Mouse (Mus musculus): Measurements from ENCODE around the gene Cacybp. TPM values are rescaled to one million over a fixed set of nuclear protein-coding genes. Genes with fewer than 3 reads are reported as not detected.

The Cacybp gene
- polyA plus RNA-seq, 1 experiment: 6.0 TPM

- Histone ChIP-seq H3K27me3 (ENCODE audit: control insufficient read depth, insufficient read depth, low read length) (no peaks in the 10 kb centered on the region), H3K4me3 (ENCODE audit: extremely low read depth, insufficient read depth, insufficient read length) (no peak overlapping the region), H3K4me1 (ENCODE audit: control insufficient read depth, insufficient read depth, insufficient read length) (peaks cover 8% of the 10 kb centered on the region; the same call in 1 of the 2 replicates), H3K27ac (ENCODE audit: insufficient read depth, low read length) (no peak overlapping the region), H3K36me3 (ENCODE audit: control insufficient read depth, insufficient read depth, low read length) (peaks cover 27% of the 10 kb centered on the region)
- WGBS: 93% methylated on average over 2 of the region's 2 CpGs
- TF ChIP-seq POLR2A (IDR thresholded peaks at IDR 0.05; ENCODE audit: low read depth, low read length) (no peak), CTCF (IDR thresholded peaks at IDR 0.05; ENCODE audit: extremely low read depth, insufficient read depth, insufficient read length, insufficient replicate concordance) (no peak)
- no peak for DNase-seq (ENCODE audit: low read depth in 1 of 2, low spot score in 2 of 2)
Observed at GRCm38 (mm10) chr1:160240091-160240490, 27.4 kb upstream of the Cacybp start.

- TF ChIP-seq CTCF (IDR thresholded peaks at IDR 0.05; ENCODE audit: extremely low read depth, insufficient read depth, insufficient read length, insufficient replicate concordance): no peak
- TF ChIP-seq POLR2A (IDR thresholded peaks at IDR 0.05; ENCODE audit: low read depth, low read length): no peak
- Histone ChIP-seq H3K4me3 (ENCODE audit: extremely low read depth, insufficient read depth, insufficient read length) (no peak overlapping the region), H3K27ac (ENCODE audit: insufficient read depth, low read length) (no peak overlapping the region), H3K27me3 (ENCODE audit: control insufficient read depth, insufficient read depth, low read length) (no peaks in the 10 kb centered on the region), H3K4me1 (ENCODE audit: control insufficient read depth, insufficient read depth, insufficient read length) (peaks cover 5% of the 10 kb centered on the region; the same call in 1 of the 2 replicates), H3K36me3 (ENCODE audit: control insufficient read depth, insufficient read depth, low read length) (peaks cover 27% of the 10 kb centered on the region)
- no peak for DNase-seq (ENCODE audit: low read depth in 1 of 2, low spot score in 2 of 2)
- WGBS: 76% methylated on average over 1 of the region's 1 CpGs
Observed at GRCm38 (mm10) chr1:160238852-160239443, 26.3 kb upstream of the Cacybp start.

- DNase-seq (ENCODE audit: low read depth in 1 of 2, low spot score in 2 of 2): no peak
- Histone ChIP-seq H3K27me3 (ENCODE audit: control insufficient read depth, insufficient read depth, low read length) (no peaks in the 10 kb centered on the region), H3K36me3 (ENCODE audit: control insufficient read depth, insufficient read depth, low read length) (peaks cover 26% of the 10 kb centered on the region), H3K4me3 (ENCODE audit: extremely low read depth, insufficient read depth, insufficient read length) (no peak overlapping the region), H3K27ac (ENCODE audit: insufficient read depth, low read length) (no peak overlapping the region), H3K4me1 (ENCODE audit: control insufficient read depth, insufficient read depth, insufficient read length) (0 out of 2 replicates have a peak, but pooled peaks cover 2% of the 10 kb centered on the region)
- TF ChIP-seq POLR2A (IDR thresholded peaks at IDR 0.05; ENCODE audit: low read depth, low read length) (no peak), CTCF (IDR thresholded peaks at IDR 0.05; ENCODE audit: extremely low read depth, insufficient read depth, insufficient read length, insufficient replicate concordance) (no peak)
- WGBS: 95% methylated on average over 2 of the region's 2 CpGs
Observed at GRCm38 (mm10) chr1:160237981-160238380, 25.3 kb upstream of the Cacybp start.

- DNase-seq (ENCODE audit: low read depth in 1 of 2, low spot score in 2 of 2): peak; percentile 53 to 54
- Histone ChIP-seq H3K27ac (ENCODE audit: insufficient read depth, low read length) (peak overlapping the region; percentile 85), H3K27me3 (ENCODE audit: control insufficient read depth, insufficient read depth, low read length) (no peaks in the 10 kb centered on the region), H3K4me1 (ENCODE audit: control insufficient read depth, insufficient read depth, insufficient read length) (0 out of 2 replicates have a peak, but pooled peaks cover 2% of the 10 kb centered on the region), H3K4me3 (ENCODE audit: extremely low read depth, insufficient read depth, insufficient read length) (no peak overlapping the region), H3K36me3 (ENCODE audit: control insufficient read depth, insufficient read depth, low read length) (peaks cover 18% of the 10 kb centered on the region)
- TF ChIP-seq CTCF (IDR thresholded peaks at IDR 0.05; ENCODE audit: extremely low read depth, insufficient read depth, insufficient read length, insufficient replicate concordance) (no peak), POLR2A (IDR thresholded peaks at IDR 0.05; ENCODE audit: low read depth, low read length) (no peak)
Observed at GRCm38 (mm10) chr1:160233921-160234320, 21.2 kb upstream of the Cacybp start.

GRCm38 (mm10) chr1:160232113-160232512, 19.4 kb upstream of the Cacybp start:
- no peak overlapping the region for H3K27ac ChIP-seq (ENCODE audit: insufficient read depth, low read length)
- TF ChIP-seq POLR2A (IDR thresholded peaks at IDR 0.05; ENCODE audit: low read depth, low read length) (no peak), CTCF (IDR thresholded peaks at IDR 0.05; ENCODE audit: extremely low read depth, insufficient read depth, insufficient read length, insufficient replicate concordance) (no peak)
- H3K27me3 ChIP-seq (ENCODE audit: control insufficient read depth, insufficient read depth, low read length): no peaks in the 10 kb centered on the region
- H3K36me3 ChIP-seq (ENCODE audit: control insufficient read depth, insufficient read depth, low read length): peaks cover 11% of the 10 kb centered on the region
- no peak for DNase-seq (ENCODE audit: low read depth in 1 of 2, low spot score in 2 of 2)
- no peak overlapping the region for H3K4me3 ChIP-seq (ENCODE audit: extremely low read depth, insufficient read depth, insufficient read length)
- 96% methylated on average over 3 of the region's 3 CpGs for WGBS
- H3K4me1 ChIP-seq (ENCODE audit: control insufficient read depth, insufficient read depth, insufficient read length): 0 out of 2 replicates have a peak, but pooled peaks cover 2% of the 10 kb centered on the region

GRCm38 (mm10) chr1:160231013-160231412, 18.3 kb upstream of the Cacybp start:
- 0 out of 2 replicates have a peak, but pooled peaks cover 2% of the 10 kb centered on the region for H3K4me1 ChIP-seq (ENCODE audit: control insufficient read depth, insufficient read depth, insufficient read length)
- H3K36me3 ChIP-seq (ENCODE audit: control insufficient read depth, insufficient read depth, low read length): peaks cover 11% of the 10 kb centered on the region; the same call in 1 of the 2 replicates
- H3K27me3 ChIP-seq (ENCODE audit: control insufficient read depth, insufficient read depth, low read length): no peaks in the 10 kb centered on the region
- no peak overlapping the region for H3K27ac ChIP-seq (ENCODE audit: insufficient read depth, low read length)
- no peak overlapping the region for H3K4me3 ChIP-seq (ENCODE audit: extremely low read depth, insufficient read depth, insufficient read length)
- DNase-seq (ENCODE audit: low read depth in 1 of 2, low spot score in 2 of 2): no peak
- WGBS: 69% methylated on average over 4 of the region's 4 CpGs
- TF ChIP-seq CTCF (IDR thresholded peaks at IDR 0.05; ENCODE audit: extremely low read depth, insufficient read depth, insufficient read length, insufficient replicate concordance): no peak
- no peak for TF ChIP-seq POLR2A (IDR thresholded peaks at IDR 0.05; ENCODE audit: low read depth, low read length)

GRCm38 (mm10) chr1:160227850-160228249, 15.2 kb upstream of the Cacybp start:
- TF ChIP-seq POLR2A (IDR thresholded peaks at IDR 0.05; ENCODE audit: low read depth, low read length): no peak
- no peak for TF ChIP-seq CTCF (IDR thresholded peaks at IDR 0.05; ENCODE audit: extremely low read depth, insufficient read depth, insufficient read length, insufficient replicate concordance)
- no peak for DNase-seq (ENCODE audit: low read depth in 1 of 2, low spot score in 2 of 2)
- no peaks in the 10 kb centered on the region for H3K27me3 ChIP-seq (ENCODE audit: control insufficient read depth, insufficient read depth, low read length)
- no peak overlapping the region for H3K27ac ChIP-seq (ENCODE audit: insufficient read depth, low read length)
- peaks cover 23% of the 10 kb centered on the region for H3K36me3 ChIP-seq (ENCODE audit: control insufficient read depth, insufficient read depth, low read length)
- no peaks in the 10 kb centered on the region for H3K4me1 ChIP-seq (ENCODE audit: control insufficient read depth, insufficient read depth, insufficient read length)
- H3K4me3 ChIP-seq (ENCODE audit: extremely low read depth, insufficient read depth, insufficient read length): no peak overlapping the region

All from spleen, adult 2 months (tissue).